Mouse (Mus musculus) stomach, postnatal 0 days (tissue): ENCODE results near the gene Kifc3.

Experiments used
- CTCF ChIP-seq: IDR thresholded peaks from 2 replicates; pipeline ENCODE4 v1.5.1; 2016; ENCODE audit warnings: antibody characterized with exemption, low read depth, mild to moderate bottlenecking, moderate library complexity
- EP300 ChIP-seq: optimal IDR thresholded peaks from 2 replicates; pipeline ENCODE3; 2016; ENCODE audit warnings: antibody characterized with exemption

DNA sequence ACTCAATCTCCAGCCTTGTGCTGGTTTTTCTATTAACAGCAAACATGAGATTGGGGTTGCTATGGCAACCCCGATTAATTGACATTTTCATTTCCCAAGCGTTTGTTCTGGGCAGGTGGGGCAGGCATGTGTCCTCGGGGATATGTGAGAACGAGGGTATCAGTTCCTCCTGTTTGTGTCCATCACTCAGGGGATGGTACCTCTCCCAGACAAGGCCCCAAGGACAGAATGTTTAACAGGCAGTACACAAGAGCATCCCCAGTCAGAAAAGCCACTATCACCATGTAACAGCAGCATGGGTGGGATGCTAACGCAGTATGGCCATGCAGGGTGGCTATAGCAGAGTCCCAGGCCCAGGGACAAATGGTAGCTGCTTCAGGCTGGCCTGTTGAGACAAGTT is 27.3 kb downstream of the Kifc3 start:
- TF ChIP-seq CTCF = no peak
- TF ChIP-seq EP300 = no peak
